Mouse (Mus musculus) thymus, adult 2 months (tissue): Measurements from ENCODE around the gene Wdr17.

Source experiments
- CTCF ChIP-seq: fragments of 200-500 bp; IDR thresholded peaks from 2 replicates; pipeline ENCODE4 v1.5.1; 2012; ENCODE audit warnings: mild to moderate bottlenecking, control low read depth, low read length, moderate library complexity, borderline replicate concordance; ENCODE audit not compliant: control insufficient read depth, poor library complexity, insufficient read depth; ENCODE audit errors: extremely low read depth
- POLR2A ChIP-seq: fragments of 200-500 bp; IDR thresholded peaks from 2 replicates; pipeline ENCODE4 v1.6.1; 2012; ENCODE audit warnings: mild to moderate bottlenecking, low read length, control low read depth, moderate library complexity; ENCODE audit not compliant: control insufficient read depth, poor library complexity, insufficient read depth; ENCODE audit errors: extremely low read depth

DNA sequence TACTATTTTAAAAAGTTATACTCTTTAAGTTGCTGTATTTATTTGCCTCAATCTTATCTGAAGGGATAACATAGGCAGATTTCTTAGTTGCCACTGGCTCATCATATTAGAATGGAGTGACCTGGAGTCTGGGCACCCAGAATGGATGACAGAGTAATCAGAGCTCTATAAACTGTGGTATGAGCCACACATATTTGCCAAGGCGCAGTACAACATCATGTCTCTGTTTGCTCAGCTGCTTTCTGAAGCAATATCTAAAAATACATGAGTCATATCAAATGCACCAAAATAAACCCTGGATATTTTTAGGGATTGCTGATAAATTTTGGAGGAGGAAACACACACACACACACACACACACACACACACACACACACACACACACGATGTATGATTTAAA is 277.6 kb downstream of the Wdr17 start:
- TF ChIP-seq CTCF (no peak), POLR2A (no peak)
